Mouse (Mus musculus) liver, postnatal 0 days (tissue): ENCODE results near the gene Sema4a.

Source experiments
- CTCF ChIP-seq: sonication (generic); IDR thresholded peaks from 2 replicates; pipeline ENCODE4 v1.5.1; 2016; ENCODE audit warnings: antibody characterized with exemption, low read depth
- EP300 ChIP-seq: IDR thresholded peaks from 2 replicates; pipeline ENCODE4 v1.6.1; 2016; ENCODE audit warnings: antibody characterized with exemption, low read depth, mild to moderate bottlenecking

GRCm38 (mm10) chr3:88509250-88509649 is 48.3 kb upstream of the Sema4a start:
- TF ChIP-seq CTCF (no peak), EP300 (no peak)
